Mouse (Mus musculus) C2C12 (cell line): Measurements from ENCODE around the gene Klf1.

Experiments
- CEBPB ChIP-seq: IDR thresholded peaks from one replicate; pipeline ENCODE4 v1.6.1; 2011; ENCODE audit warnings: low read depth, mild to moderate bottlenecking, control low read depth, moderate library complexity
- CTCF ChIP-seq: IDR thresholded peaks from one replicate; pipeline ENCODE4 v1.5.1; 2011; ENCODE audit not compliant: control insufficient read depth, insufficient read depth, insufficient read length
- FOSL1 ChIP-seq: IDR thresholded peaks from one replicate; pipeline ENCODE4 v1.8.0; 2011; ENCODE audit warnings: mild to moderate bottlenecking, low read length; ENCODE audit not compliant: poor library complexity, insufficient read depth, severe bottlenecking
- MYOD1 ChIP-seq: IDR thresholded peaks from one replicate; pipeline ENCODE4 v1.6.1; 2011; ENCODE audit warnings: low read depth; ENCODE audit not compliant: control insufficient read depth, insufficient read length
- MYOG ChIP-seq: IDR thresholded peaks from one replicate; pipeline ENCODE4 v1.6.1; 2011; ENCODE audit not compliant: control insufficient read depth, insufficient read length; ENCODE audit errors: extremely low read depth

DNA sequence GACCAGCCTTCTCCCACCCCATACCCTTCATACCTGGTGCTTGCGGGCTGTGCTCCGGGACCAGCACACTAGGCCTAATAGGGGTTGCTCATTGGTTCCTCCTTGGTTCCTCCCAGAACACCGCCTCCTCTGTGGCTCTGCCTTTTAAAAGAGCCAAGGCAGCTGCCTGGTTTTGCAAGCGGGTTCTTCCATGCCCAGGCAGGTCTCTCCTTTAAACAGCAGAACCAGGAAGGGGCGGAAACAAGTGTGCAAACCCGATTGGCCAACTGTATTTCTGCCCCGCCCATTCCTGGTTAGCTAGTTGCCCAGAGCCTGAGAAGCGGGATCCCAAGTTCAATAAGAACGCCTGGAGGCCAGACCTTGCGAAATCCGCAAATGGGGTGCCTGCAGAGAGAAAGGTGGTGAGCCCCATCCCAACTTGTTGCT lies 8.0 kb upstream of the Klf1 start, which contains the start of gene Gcdh:
- TF ChIP-seq CTCF (no peak), FOSL1 (no peak), MYOD1 (no peak), CEBPB (peak; percentile 67), MYOG (no peak)
